Mouse (Mus musculus): Measurements from ENCODE around the gene Wars2. TPM values are rescaled to one million over a fixed set of nuclear protein-coding genes. Genes with fewer than 3 reads are reported as not detected.

Gene Wars2
- polyA plus RNA-seq, 1 experiment = 11.6 TPM

- H3K27ac ChIP-seq (ENCODE audit: insufficient read depth, low read length) = no peak overlapping the region
- no peak overlapping the region for H3K4me3 ChIP-seq (ENCODE audit: insufficient read depth, low read length)
- TF ChIP-seq CTCF (IDR thresholded peaks at IDR 0.05; ENCODE audit: borderline replicate concordance, insufficient read depth, low read length) (no peak), POLR2A (IDR thresholded peaks at IDR 0.05; ENCODE audit: low read depth, low read length) (no peak)
- H3K4me1 ChIP-seq (ENCODE audit: control insufficient read depth, insufficient read depth, low read length) = no peaks in the 10 kb centered on the region
Observed at GRCm38 (mm10) chr3:99147886-99148285, 7.0 kb downstream of the Wars2 start.

DNA sequence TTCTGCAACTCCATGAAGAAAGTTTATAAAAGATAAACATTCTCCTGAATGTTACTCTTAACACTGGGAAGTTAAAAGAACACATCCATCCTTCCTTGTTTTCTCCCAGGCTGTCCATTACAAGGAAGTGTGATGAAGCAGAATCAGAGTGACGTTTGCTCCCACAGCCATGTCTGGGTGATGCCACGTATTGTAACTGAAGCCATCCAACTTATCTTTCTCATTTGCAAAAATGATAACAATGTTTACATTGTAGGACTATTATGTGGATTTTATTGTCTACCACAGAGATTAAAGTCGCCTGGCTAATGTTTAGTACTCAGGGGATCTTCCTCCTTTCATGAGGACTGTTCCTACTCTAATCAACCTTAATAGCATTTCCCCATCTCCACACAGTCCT lies 8.2 kb downstream of the Wars2 start:
- no peak for TF ChIP-seq CTCF (IDR thresholded peaks at IDR 0.05; ENCODE audit: borderline replicate concordance, insufficient read depth, low read length)
- Histone ChIP-seq H3K27ac (ENCODE audit: insufficient read depth, low read length) (no peak overlapping the region), H3K4me3 (ENCODE audit: insufficient read depth, low read length) (no peak overlapping the region), H3K4me1 (ENCODE audit: control insufficient read depth, insufficient read depth, low read length) (no peaks in the 10 kb centered on the region)

DNA sequence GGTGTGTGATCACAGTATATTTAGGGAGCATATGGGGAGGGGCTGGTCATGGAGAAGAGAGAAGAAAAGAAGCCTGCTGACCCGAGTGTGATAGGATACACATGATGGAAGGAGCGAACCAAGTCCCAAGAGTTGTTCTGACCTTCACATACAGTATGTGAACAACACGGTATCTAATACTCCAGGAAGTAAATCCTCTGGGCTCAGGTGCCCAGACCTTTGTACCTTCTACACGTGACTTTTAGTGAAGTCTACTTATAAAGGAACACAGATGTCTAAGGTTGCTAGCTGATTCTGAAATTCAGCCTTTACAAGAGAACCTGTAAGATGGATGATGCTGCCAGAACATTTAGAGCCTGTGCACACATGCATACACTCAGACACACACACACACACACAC lies 15.4 kb downstream of the Wars2 start:
- H3K27ac ChIP-seq (ENCODE audit: insufficient read depth, low read length) = no peak overlapping the region
- no peak overlapping the region for H3K4me3 ChIP-seq (ENCODE audit: insufficient read depth, low read length)
- TF ChIP-seq POLR2A (IDR thresholded peaks at IDR 0.05; ENCODE audit: low read depth, low read length) (no peak), CTCF (IDR thresholded peaks at IDR 0.05; ENCODE audit: borderline replicate concordance, insufficient read depth, low read length) (no peak)
- H3K4me1 ChIP-seq (ENCODE audit: control insufficient read depth, insufficient read depth, low read length) = no peaks in the 10 kb centered on the region

DNA sequence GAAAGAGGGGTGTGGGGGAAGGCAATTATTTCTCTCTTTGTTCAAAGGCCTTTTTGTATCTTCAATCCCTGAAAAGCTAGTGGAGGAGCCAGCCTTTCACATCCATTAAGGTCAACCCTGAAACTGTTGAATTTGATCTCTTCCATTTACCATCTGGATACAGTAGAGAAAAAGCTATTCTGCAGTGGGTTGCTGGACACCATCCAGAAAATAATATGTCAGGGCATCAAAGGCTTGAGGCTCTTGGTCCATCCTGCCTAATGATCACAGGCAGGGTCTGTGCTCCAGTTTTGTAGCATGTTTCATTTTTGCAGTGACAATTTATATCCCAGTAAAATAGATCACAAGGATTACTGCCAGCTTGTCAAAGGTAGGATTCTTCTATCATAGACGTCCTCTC lies 16.1 kb downstream of the Wars2 start:
- H3K27ac ChIP-seq (ENCODE audit: insufficient read depth, low read length) = no peak overlapping the region
- TF ChIP-seq POLR2A (IDR thresholded peaks at IDR 0.05; ENCODE audit: low read depth, low read length) = no peak
- no peak for TF ChIP-seq CTCF (IDR thresholded peaks at IDR 0.05; ENCODE audit: borderline replicate concordance, insufficient read depth, low read length)
- H3K4me3 ChIP-seq (ENCODE audit: insufficient read depth, low read length) = no peak overlapping the region
- no peaks in the 10 kb centered on the region for H3K4me1 ChIP-seq (ENCODE audit: control insufficient read depth, insufficient read depth, low read length)

DNA sequence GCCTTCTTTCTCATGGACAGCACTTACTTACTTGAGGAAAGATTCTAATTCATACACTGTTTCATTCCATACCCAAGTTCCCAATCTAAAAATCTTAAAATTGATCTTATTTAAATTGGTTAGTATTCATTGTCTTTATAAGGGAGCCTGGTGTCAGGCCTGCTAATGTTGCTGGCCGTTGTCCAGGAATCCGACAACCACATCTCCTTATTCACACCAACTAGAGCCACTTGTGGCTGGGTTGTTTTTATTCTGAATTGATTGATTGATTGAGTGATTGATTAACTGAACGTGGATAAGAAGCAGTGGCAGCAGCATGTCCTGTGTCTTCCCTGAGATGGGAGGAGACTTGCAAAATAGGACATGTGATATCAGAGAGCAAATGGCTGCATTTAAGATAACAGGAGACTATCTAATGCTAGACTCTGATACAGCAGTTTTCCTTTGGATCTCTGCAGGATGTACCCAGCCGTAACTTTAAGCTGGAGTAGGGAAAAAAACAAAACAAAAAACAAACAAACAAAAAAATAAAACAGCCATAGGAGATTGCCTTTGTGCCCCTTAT lies 16.7 kb downstream of the Wars2 start:
- no peak overlapping the region for H3K4me3 ChIP-seq (ENCODE audit: insufficient read depth, low read length)
- TF ChIP-seq POLR2A (IDR thresholded peaks at IDR 0.05; ENCODE audit: low read depth, low read length) = no peak
- no peak for TF ChIP-seq CTCF (IDR thresholded peaks at IDR 0.05; ENCODE audit: borderline replicate concordance, insufficient read depth, low read length)
- no peaks in the 10 kb centered on the region for H3K4me1 ChIP-seq (ENCODE audit: control insufficient read depth, insufficient read depth, low read length)
- no peak overlapping the region for H3K27ac ChIP-seq (ENCODE audit: insufficient read depth, low read length)

DNA sequence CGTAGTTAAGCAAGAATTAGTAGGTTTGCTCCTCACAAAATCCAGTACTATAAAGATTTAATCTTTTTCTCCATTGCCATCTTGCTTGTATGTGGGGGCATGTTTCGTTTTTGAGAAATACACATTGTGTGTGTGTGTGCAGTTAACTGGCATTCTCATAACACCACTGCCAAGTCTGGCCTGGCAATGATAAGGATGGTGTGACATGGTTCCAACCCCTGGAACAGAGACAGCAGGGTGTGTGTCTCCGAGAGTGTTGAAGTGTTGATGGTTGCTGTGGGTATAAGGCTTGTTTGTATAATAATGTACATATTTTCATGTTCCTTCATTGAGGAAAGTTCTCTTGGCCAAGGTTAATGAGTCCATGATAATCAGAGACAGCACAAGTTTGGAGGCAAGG lies 19.1 kb downstream of the Wars2 start:
- Histone ChIP-seq H3K4me3 (ENCODE audit: insufficient read depth, low read length) (no peak overlapping the region), H3K4me1 (ENCODE audit: control insufficient read depth, insufficient read depth, low read length) (no peaks in the 10 kb centered on the region), H3K27ac (ENCODE audit: insufficient read depth, low read length) (no peak overlapping the region)
- TF ChIP-seq POLR2A (IDR thresholded peaks at IDR 0.05; ENCODE audit: low read depth, low read length) (no peak), CTCF (IDR thresholded peaks at IDR 0.05; ENCODE audit: borderline replicate concordance, insufficient read depth, low read length) (no peak)

- Histone ChIP-seq H3K4me3 (ENCODE audit: insufficient read depth, low read length) (no peak overlapping the region), H3K27ac (ENCODE audit: insufficient read depth, low read length) (no peak overlapping the region), H3K4me1 (ENCODE audit: control insufficient read depth, insufficient read depth, low read length) (no peaks in the 10 kb centered on the region)
- TF ChIP-seq CTCF (IDR thresholded peaks at IDR 0.05; ENCODE audit: borderline replicate concordance, insufficient read depth, low read length) (no peak), POLR2A (IDR thresholded peaks at IDR 0.05; ENCODE audit: low read depth, low read length) (no peak)
Observed at GRCm38 (mm10) chr3:99162191-99162590, 21.3 kb downstream of the Wars2 start.

- Histone ChIP-seq H3K27ac (ENCODE audit: insufficient read depth, low read length) (no peak overlapping the region), H3K4me3 (ENCODE audit: insufficient read depth, low read length) (no peak overlapping the region), H3K4me1 (ENCODE audit: control insufficient read depth, insufficient read depth, low read length) (no peaks in the 10 kb centered on the region; the same call in 1 of the 2 replicates)
- TF ChIP-seq POLR2A (IDR thresholded peaks at IDR 0.05; ENCODE audit: low read depth, low read length) (no peak), CTCF (IDR thresholded peaks at IDR 0.05; ENCODE audit: borderline replicate concordance, insufficient read depth, low read length) (no peak)
Observed at GRCm38 (mm10) chr3:99167734-99168133, 26.9 kb downstream of the Wars2 start.

GRCm38 (mm10) chr3:99173178-99173577 lies 32.3 kb downstream of the Wars2 start:
- no peak for TF ChIP-seq POLR2A (IDR thresholded peaks at IDR 0.05; ENCODE audit: low read depth, low read length)
- no peak for TF ChIP-seq CTCF (IDR thresholded peaks at IDR 0.05; ENCODE audit: borderline replicate concordance, insufficient read depth, low read length)
- Histone ChIP-seq H3K4me1 (ENCODE audit: control insufficient read depth, insufficient read depth, low read length) (no peaks in the 10 kb centered on the region; the same call in 1 of the 2 replicates), H3K27ac (ENCODE audit: insufficient read depth, low read length) (no peak overlapping the region), H3K4me3 (ENCODE audit: insufficient read depth, low read length) (no peak overlapping the region)

DNA sequence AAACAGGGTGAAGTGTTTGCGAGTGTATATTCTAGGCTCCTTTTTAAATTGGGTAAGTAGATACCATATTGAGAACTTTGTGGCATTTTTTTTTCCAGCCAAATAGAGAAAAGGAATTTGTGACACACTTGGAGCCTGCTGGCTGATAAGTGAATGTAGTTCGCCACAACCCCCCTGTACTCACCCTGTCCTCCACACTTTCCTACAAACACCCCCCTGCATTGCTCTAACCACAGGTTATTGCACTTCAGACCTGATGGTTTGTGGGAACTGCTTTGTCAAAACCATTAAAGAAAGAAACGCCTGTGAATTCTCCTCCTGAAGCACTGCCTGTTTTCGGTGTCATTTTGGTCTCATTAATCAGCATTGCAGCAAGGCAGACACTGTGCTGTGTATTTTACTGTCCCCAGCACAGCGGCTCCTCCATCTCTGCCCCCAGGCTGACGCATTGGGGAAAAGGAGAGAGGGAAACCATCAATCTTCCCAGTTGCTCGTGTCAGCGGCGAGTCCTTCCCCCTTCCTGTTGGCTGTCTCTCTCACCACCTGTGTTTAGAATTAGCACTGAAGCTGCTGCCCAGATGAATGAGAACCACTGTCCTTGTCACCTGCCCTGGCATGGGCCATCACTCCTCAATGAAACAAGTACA lies 33.9 kb downstream of the Wars2 start:
- Histone ChIP-seq H3K4me3 (ENCODE audit: insufficient read depth, low read length) (no peak overlapping the region), H3K27ac (ENCODE audit: insufficient read depth, low read length) (no peak overlapping the region), H3K4me1 (ENCODE audit: control insufficient read depth, insufficient read depth, low read length) (no peaks in the 10 kb centered on the region; the same call in 1 of the 2 replicates)
- no peak for TF ChIP-seq POLR2A (IDR thresholded peaks at IDR 0.05; ENCODE audit: low read depth, low read length)
- no peak for TF ChIP-seq CTCF (IDR thresholded peaks at IDR 0.05; ENCODE audit: borderline replicate concordance, insufficient read depth, low read length)
